Mouse (Mus musculus): ENCODE results near the gene Cdv3. TPM values are rescaled to one million over a fixed set of nuclear protein-coding genes. Genes with fewer than 3 reads are reported as not detected.

Cdv3 gene
- total RNA-seq, 2 experiments from 2014 or later, result 144 to 162 TPM

Other genes starting within 250 kb of the Cdv3 start
- gene Srprb, start 163.7 kb downstream of the Cdv3 start, total RNA-seq (2021), result 10 to 100 TPM; 16.6 TPM
- 1 to 10 TPM in 1 of 2 experiments, not detected in 1; 5.6 TPM for gene Gm20425, start 135.5 kb downstream of the Cdv3 start, total RNA-seq (2021)
- 10 to 100 TPM in 1 of 2 experiments, 1 to 10 TPM in 1; 7.9 to 32.4 TPM for gene Trf, start 135.4 kb downstream of the Cdv3 start, total RNA-seq (2021)
- gene 1300017J02Rik, start 60.8 kb downstream of the Cdv3 start, total RNA-seq (2021), result not detected
- gene Topbp1, start 60.6 kb downstream of the Cdv3 start, total RNA-seq (2021), result 1 to 10 TPM; 5.3 to 8.3 TPM
- under 1 TPM; 0.48 to 0.49 TPM for gene Bfsp2, start 114.6 kb upstream of the Cdv3 start, total RNA-seq (2021)